Mouse (Mus musculus): Measurements from ENCODE around the gene Slc25a47. TPM values are rescaled to one million over a fixed set of nuclear protein-coding genes. Genes with fewer than 3 reads are reported as not detected.

Slc25a47 gene
- total and polyA plus RNA-seq, 3 experiments, result 3.0 to 5.3 (median 3.1) TPM

DNA sequence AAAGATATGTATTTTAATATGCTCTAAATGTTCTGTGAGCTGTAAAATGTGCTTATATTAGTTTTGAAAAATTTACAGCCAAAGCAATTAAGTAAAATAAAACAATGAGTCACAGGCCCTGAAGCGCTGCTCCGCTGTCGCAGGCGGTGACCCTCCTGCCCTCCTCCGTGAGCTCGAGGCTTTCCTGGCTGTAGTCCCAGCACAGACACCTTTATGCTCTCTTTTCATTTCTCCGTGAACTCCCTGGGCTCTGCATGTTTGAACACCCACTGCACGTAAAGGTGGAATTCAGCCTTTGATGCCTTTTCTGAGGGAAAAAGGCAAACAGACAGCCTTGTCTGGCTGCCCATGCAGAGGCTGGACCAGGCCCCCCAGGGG is 68.4 kb downstream of the Slc25a47 start:
- dilution Hi-C loops (cut with MboI; ENCODE audit: extremely low pct_ligation_motif_present, extremely low pct_unique_long_range_greater_than_20kb, low sequenced_read_pairs) (no loop called here), in situ Hi-C loops (cut with MboI; ENCODE audit: low pct_ligation_motif_present, low pct_unique_long_range_greater_than_20kb, low sequenced_read_pairs) (loop anchor here (10.0 kb wide), 1 partner anchor 411 kb away; no protein-coding TSS in a partner anchor)
- DNase-seq (ENCODE audit: extremely low read depth), result no peak
- Histone ChIP-seq H3K4me2 (ENCODE audit: insufficient read depth, low read depth, poor library complexity, severe bottlenecking) (no peak overlapping the region), H3K9me3 (replicated peaks; ENCODE audit: low read length) (no peaks in the 10 kb centered on the region), H3K4me3 (replicated peaks in 1 of 3; ENCODE audit: low read depth in 2 of 3, low read length in 2 of 3, poor library complexity in 1 of 3) (no peak overlapping the region), H3K9ac (ENCODE audit: insufficient read depth, low read depth) (no peak overlapping the region), H3K36me3 (replicated peaks in 1 of 2; ENCODE audit: control insufficient read depth in 1 of 2, insufficient read depth in 1 of 2, low read length in 1 of 2) (peaks cover 0 to 79% of the 10 kb centered on the region in 2 experiments), H3K27ac (ENCODE audit: insufficient read depth, low read depth) (no peak overlapping the region), H3K4me1 (ENCODE audit: control insufficient read depth in 1 of 2, insufficient read depth in 2 of 2) (peaks cover 0 to 9% of the 10 kb centered on the region in 2 experiments; a peak in 2 of 4 replicates), H3K27me3 (replicated peaks) (no peaks in the 10 kb centered on the region), H3K79me2 (replicated peaks; ENCODE audit: control insufficient read depth, extremely low read depth, insufficient read depth, poor library complexity, severe bottlenecking) (no peaks in the 10 kb centered on the region)
- TF ChIP-seq GABPA (IDR thresholded peaks at IDR 0.05; ENCODE audit: insufficient replicate concordance, low read depth, low read length) (no peak), CHD2 (IDR thresholded peaks at IDR 0.05; ENCODE audit: low read length) (no peak), UBTF (IDR thresholded peaks at IDR 0.05; ENCODE audit: low read depth, low read length) (no peak), HCFC1 (IDR thresholded peaks at IDR 0.05; ENCODE audit: low read depth, low read length) (no peak), ZMIZ1 (IDR thresholded peaks at IDR 0.05; ENCODE audit: low read depth, low read length) (no peak), ZKSCAN1 (IDR thresholded peaks at IDR 0.05; ENCODE audit: borderline replicate concordance, low read depth, low read length) (no peak)

DNA sequence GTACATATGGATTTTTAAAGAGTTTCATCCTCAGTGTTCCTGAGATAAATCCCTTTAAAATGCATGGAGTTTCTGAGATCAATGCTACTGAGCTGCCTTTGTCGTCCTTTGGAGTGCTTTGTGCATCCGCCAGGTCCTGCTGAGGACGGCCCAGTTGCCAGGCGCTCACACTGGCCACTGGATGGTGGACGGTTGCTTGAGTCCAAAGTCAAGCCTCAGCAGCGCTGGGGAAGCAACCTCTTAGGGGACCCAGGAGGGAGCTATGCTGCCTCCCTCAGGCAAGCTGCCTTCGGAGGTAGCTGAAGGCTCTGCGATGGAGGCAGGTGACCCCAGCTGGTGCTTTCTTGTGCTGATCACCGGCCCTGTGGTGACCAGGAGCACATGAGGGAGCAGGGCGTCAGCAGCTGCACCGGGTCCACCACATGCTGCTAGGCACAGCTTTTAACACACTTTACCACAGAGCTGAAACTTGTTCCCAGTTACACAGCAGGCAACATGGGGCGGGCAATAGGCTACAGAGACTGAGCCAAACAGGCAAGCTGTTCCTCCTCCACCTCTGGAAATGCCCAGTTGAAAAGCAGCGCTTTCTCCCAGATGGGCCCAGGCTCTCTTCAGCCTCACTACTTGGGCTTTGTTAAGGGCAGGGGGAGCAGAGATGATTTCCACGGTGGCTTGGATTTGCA is 69.9 kb downstream of the Slc25a47 start:
- in situ Hi-C loops (cut with MboI; ENCODE audit: low pct_ligation_motif_present, low pct_unique_long_range_greater_than_20kb, low sequenced_read_pairs) (loop anchor here (10.0 kb wide), 1 partner anchor 409 kb away; no protein-coding TSS in a partner anchor), dilution Hi-C loops (cut with MboI; ENCODE audit: extremely low pct_ligation_motif_present, extremely low pct_unique_long_range_greater_than_20kb, low sequenced_read_pairs) (no loop called here)
- Histone ChIP-seq H3K9me3 (replicated peaks; ENCODE audit: low read length) (no peaks in the 10 kb centered on the region), H3K4me3 (replicated peaks in 1 of 3; ENCODE audit: low read depth in 2 of 3, low read length in 2 of 3, poor library complexity in 1 of 3) (no peak overlapping the region), H3K4me1 (ENCODE audit: control insufficient read depth in 1 of 2, insufficient read depth in 2 of 2) (peaks cover 0 to 9% of the 10 kb centered on the region in 2 experiments; a peak in 2 of 4 replicates), H3K4me2 (ENCODE audit: insufficient read depth, low read depth, poor library complexity, severe bottlenecking) (no peak overlapping the region), H3K36me3 (replicated peaks in 1 of 2; ENCODE audit: control insufficient read depth in 1 of 2, insufficient read depth in 1 of 2, low read length in 1 of 2) (peaks cover 0 to 69% of the 10 kb centered on the region in 2 experiments), H3K27ac (ENCODE audit: insufficient read depth, low read depth) (no peak overlapping the region), H3K27me3 (replicated peaks) (no peaks in the 10 kb centered on the region), H3K79me2 (replicated peaks; ENCODE audit: control insufficient read depth, extremely low read depth, insufficient read depth, poor library complexity, severe bottlenecking) (no peaks in the 10 kb centered on the region), H3K9ac (ENCODE audit: insufficient read depth, low read depth) (no peak overlapping the region)
- DNase-seq (ENCODE audit: extremely low read depth), result no peak
- TF ChIP-seq BHLHE40 (IDR thresholded peaks at IDR 0.05; ENCODE audit: low read depth, low read length) (no peak), JUND (conservative IDR thresholded peaks at IDR 0.05; ENCODE audit: low read depth, low read length) (no peak), ZC3H11A (IDR thresholded peaks at IDR 0.05; ENCODE audit: low read depth, low read length) (no peak), MYC (IDR thresholded peaks at IDR 0.05; ENCODE audit: low read depth, low read length) (no peak), JUN (IDR thresholded peaks at IDR 0.05; ENCODE audit: insufficient read depth, low read depth, low read length) (no peak), SMC3 (IDR thresholded peaks at IDR 0.05; ENCODE audit: low read depth, low read length) (no peak), PAX5 (IDR thresholded peaks at IDR 0.05; ENCODE audit: low read length) (no peak), NELFE (IDR thresholded peaks at IDR 0.05; ENCODE audit: low read depth, low read length) (no peak), SIN3A (IDR thresholded peaks at IDR 0.05; ENCODE audit: low read length) (no peak), IRF4 (IDR thresholded peaks at IDR 0.05; ENCODE audit: low read depth, low read length) (no peak), UBTF (IDR thresholded peaks at IDR 0.05; ENCODE audit: low read depth, low read length) (no peak), MXI1 (IDR thresholded peaks at IDR 0.05; ENCODE audit: low read depth, low read length) (no peak), GABPA (IDR thresholded peaks at IDR 0.05; ENCODE audit: insufficient replicate concordance, low read depth, low read length) (no peak), HCFC1 (IDR thresholded peaks at IDR 0.05; ENCODE audit: low read depth, low read length) (no peak), USF1 (IDR thresholded peaks at IDR 0.05; ENCODE audit: low read depth, low read length) (no peak), CTCF (conservative IDR thresholded peaks at IDR 0.05 in 1 of 2, IDR thresholded peaks at IDR 0.05 in 1 of 2; ENCODE audit: low read depth in 2 of 2, low read length in 2 of 2) (no peak), CHD1 (IDR thresholded peaks at IDR 0.05; ENCODE audit: low read depth, low read length) (no peak), MAZ (IDR thresholded peaks at IDR 0.05; ENCODE audit: low read depth, low read length) (no peak)
